Mouse (Mus musculus) neutrophil, adult 65 days (primary cell): ENCODE results near the gene Tmem87a. TPM values are rescaled to one million over a fixed set of nuclear protein-coding genes. Genes with fewer than 3 reads are reported as not detected.

ENCODE experiments used
- total RNA-seq: library from RNA; stranded (reverse); gene quantifications from 2 replicates; pipeline ENCODE4 v1.2.4, GENCODE M21; 2023

Tmem87a gene
- total RNA-seq: 25.4 and 31.8 TPM in 2 replicates

DNA sequence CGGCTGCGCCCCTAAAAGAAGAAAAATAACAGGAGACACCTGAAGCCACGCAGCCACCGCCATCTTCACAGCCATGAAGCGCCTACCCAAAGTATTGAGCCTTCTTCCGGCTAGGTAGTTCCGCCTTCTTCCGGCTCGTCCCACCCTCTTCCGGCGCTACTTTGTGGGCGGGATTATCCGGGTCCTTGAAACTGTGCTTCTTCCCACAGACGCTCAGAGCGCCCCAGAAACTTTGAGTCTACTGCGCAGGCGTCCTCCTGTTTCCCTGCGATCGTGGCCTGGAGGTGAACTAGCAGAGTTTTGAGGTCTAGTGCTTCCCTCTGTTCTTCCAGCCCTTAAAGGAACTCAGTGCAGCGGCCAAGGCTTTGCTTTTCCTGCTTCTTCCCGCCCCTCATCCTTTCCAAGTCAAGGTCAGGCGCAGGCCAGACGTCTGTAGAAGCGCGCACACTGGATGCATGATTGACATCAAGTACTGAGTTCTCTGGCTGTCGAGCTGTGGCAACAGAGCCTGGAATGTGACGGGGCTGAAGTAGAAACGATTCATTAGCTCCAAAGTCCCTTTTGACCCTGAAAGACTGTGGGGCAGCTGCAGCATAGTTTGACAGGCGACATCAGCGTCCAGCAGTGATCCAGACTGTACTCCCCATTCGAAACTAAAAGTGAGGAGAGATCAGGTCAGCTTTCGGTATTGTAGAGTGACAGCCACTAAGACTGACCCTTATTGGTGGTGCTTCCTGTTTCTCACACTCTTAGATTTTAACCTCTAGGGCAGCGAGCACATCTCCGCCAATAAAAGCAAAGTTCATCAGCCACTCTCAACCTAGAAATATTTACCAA, at the start of gene Tmem87a:
Tmem87a (minus strand) TSS at position 128 of the 837 bp plus-strand sequence.

DNA sequence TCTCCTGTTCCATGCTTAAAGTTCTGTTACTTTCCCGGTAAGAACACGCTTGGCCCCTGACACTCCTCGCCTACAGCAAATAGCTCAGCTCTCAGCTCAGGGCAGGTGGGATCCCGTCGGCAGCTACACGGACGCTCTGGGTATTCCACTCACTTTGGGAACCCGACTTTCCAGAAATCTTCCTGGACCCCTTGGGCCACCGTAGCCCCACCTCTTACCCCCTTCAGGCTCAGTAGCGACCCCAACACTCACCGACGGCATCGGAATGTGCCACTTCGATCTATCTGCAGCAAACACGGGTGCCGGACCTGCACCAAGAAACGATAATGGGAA, 294 bp downstream of the Tmem87a start, which contains the start of gene Ganc:
Ganc (plus strand) TSS at position 244 of the 333 bp plus-strand sequence.

DNA sequence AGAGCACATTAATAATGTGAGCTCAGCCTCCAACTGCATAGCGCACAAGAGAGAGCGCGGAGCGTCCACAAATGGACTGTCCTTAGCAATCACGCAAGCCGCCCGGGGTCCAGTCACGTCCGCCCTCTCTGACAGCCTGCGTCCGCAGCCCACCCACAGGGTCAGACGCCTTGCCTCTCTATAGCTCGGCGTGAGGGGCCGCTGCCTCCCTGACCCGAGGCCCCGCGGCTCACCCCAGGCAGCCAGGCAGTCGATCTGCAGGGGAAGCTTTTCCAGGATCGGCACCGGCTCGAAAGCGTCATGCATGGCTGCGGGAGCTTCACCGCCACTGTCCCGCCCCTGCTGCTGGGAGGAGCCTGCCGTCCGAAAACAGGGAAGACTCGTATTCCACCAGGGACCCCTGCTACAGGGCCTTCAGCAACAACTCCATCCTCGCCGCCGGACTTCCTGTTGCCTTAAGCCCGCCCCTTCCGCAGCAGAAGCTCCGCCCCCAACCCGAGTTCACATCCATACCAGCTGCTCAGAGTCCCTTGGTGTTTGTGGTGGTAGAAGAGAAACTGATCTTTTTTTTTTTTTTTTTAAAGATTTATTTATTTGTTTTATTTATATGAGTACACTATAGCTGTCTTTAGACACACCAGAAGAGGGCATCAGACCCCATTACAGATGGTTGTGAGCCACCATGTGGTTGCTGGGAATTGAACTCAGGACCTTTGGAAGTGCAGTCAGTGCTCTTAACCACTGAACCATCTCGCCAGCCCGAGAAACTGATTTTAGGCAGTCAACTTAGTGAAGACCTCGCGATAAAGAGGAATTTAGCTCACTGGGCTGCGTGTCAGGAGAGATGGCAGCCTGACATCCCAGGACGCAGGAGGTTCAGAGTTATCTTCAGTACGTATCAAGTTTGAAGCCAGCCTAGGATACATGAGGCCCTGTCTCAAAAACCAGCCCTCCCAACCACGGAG, 50.9 kb downstream of the Tmem87a start, which contains the start of gene Vps39:
Vps39 (minus strand) TSS at position 456 of the 965 bp plus-strand sequence.

GRCm38 (mm10) chr2:120313976-120314375, 89.9 kb downstream of the Tmem87a start, which contains the start of gene Pla2g4f:
TSS of gene Pla2g4f (minus strand) at chr2:120314165.

Other genes with a start within 250 kb of the Tmem87a start
- 70.0 and 83.0 TPM in 2 replicates for gene Ehd4, start 249.5 kb downstream of the Tmem87a start, total RNA-seq
- gene Pla2g4e, start 158.8 kb downstream of the Tmem87a start, total RNA-seq: not detected in 2 replicates
- not detected in 2 replicates for gene Pla2g4d, start 114.9 kb downstream of the Tmem87a start, total RNA-seq
- gene Pla2g4f, start 89.9 kb downstream of the Tmem87a start, total RNA-seq: not detected in 2 replicates
- gene Vps39, start 51.0 kb downstream of the Tmem87a start, total RNA-seq: 32.4 and 58.1 TPM in 2 replicates
- 14.4 and 19.1 TPM in 2 replicates for gene Ganc, start 217 bp downstream of the Tmem87a start, total RNA-seq
- gene Capn3, start 51.9 kb upstream of the Tmem87a start, total RNA-seq: 0.27 and 0.82 TPM in 2 replicates
- gene Zfp106, start 159.7 kb upstream of the Tmem87a start, total RNA-seq: 82.1 and 86.6 TPM in 2 replicates
- 164 and 167 TPM in 2 replicates for gene Snap23, start 163.6 kb upstream of the Tmem87a start, total RNA-seq
- gene Haus2, start 205.3 kb upstream of the Tmem87a start, total RNA-seq: 19.0 and 21.2 TPM in 2 replicates
- gene Lrrc57, start 205.4 kb upstream of the Tmem87a start, total RNA-seq: 28.4 and 28.8 TPM in 2 replicates
- 8.9 and 11.3 TPM in 2 replicates for gene Stard9, start 225.0 kb upstream of the Tmem87a start, total RNA-seq